Mouse (Mus musculus): Measurements from ENCODE around the gene Brd3os. TPM values are rescaled to one million over a fixed set of nuclear protein-coding genes. Genes with fewer than 3 reads are reported as not detected.

Gene Brd3os
- total RNA-seq, 2 experiments from 2014 or later, result 1.0 TPM

- intact Hi-C loops (cut with DNase I), result no loop called here
Measured at GRCm38 (mm10) chr2:27488362-27488761, 46.2 kb downstream of the Brd3os start.

GRCm38 (mm10) chr2:27490939-27491338, 48.8 kb downstream of the Brd3os start:
- DNase-seq, result no peak
- intact Hi-C loops (cut with DNase I), result no loop called here

More at GRCm38 (mm10) chr2:27488362-27488761, 46.2 kb downstream of the Brd3os start:
- DNase-seq, result no peak

Small RNA genes lying within 50 kb of the gene (microRNA-seq; reads per million reads assigned to microRNA genes)
- gene Gm24049 (0 reads per million in 2 experiments), gene Mir7578 (0 reads per million in 2 experiments)

Other genes starting within 250 kb of the Brd3os start
- gene Sardh, start 194.0 kb upstream of the Brd3os start, total RNA-seq (2021), result 1 to 10 TPM in 1 of 2 experiments, under 1 TPM in 1; 0.82 to 1.4 TPM
- 1 to 10 TPM; 3.1 to 3.9 TPM for gene Vav2, start 15.3 kb upstream of the Brd3os start, total RNA-seq (2021)
- gene Brd3, start 65.3 kb downstream of the Brd3os start, total RNA-seq (2021), result 10 to 100 TPM; 18.7 to 19.5 TPM
- 10 to 100 TPM; 14.5 to 16.8 TPM for gene Wdr5, start 72.8 kb downstream of the Brd3os start, total RNA-seq (2021)
- gene Rxra, start 234.1 kb downstream of the Brd3os start, total RNA-seq (2021), result 100 to 1,000 TPM in 1 of 2 experiments, 10 to 100 TPM in 1; 95.6 to 103 TPM

Measured in gastrocnemius, postnatal 36 days (tissue).